Mouse (Mus musculus): Measurements from ENCODE around the gene Gm9508. TPM values are rescaled to one million over a fixed set of nuclear protein-coding genes. Genes with fewer than 3 reads are reported as not detected.

The Gm9508 gene
- polyA plus RNA-seq, 1 experiment: not detected

DNA sequence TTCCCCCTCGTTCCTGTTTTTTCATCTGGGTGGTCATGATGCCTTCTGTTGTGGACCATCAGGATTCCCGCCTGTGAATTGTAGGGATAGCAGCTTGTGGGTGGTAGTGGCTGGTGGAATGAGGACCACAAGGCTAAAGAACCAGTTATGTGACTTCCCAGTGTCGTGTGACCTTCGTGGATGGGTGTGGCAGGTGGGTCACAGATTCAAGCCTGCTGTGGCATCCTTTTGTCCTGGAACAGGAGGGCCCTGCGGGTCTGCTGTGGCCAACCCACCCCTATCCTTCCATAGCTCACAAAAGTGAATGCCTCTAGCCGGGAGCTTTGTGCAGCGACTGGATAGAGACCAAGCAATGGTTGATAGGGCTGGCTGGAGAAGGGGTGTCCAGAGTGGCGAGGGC is 49.1 kb downstream of the Gm9508 start:
- Histone ChIP-seq H3K36me3 (ENCODE audit: control insufficient read depth) (peaks cover 44% of the 10 kb centered on the region), H3K4me1 (ENCODE audit: control insufficient read depth) (no peaks in the 10 kb centered on the region), H3K27me3 (ENCODE audit: control insufficient read depth) (no peaks in the 10 kb centered on the region), H3K4me3 (replicated peaks) (no peak overlapping the region), H3K9me3 (ENCODE audit: control insufficient read depth, low read length) (no peaks in the 10 kb centered on the region)
- TF ChIP-seq GATA1 (IDR thresholded peaks at IDR 0.05; ENCODE audit: low read length) (no peak), TAL1 (IDR thresholded peaks at IDR 0.05; ENCODE audit: low read length) (no peak)

GRCm38 (mm10) chr10:77647461-77647860 is 49.6 kb downstream of the Gm9508 start:
- no peaks in the 10 kb centered on the region for H3K9me3 ChIP-seq (ENCODE audit: control insufficient read depth, low read length)
- TF ChIP-seq TAL1 (IDR thresholded peaks at IDR 0.05; ENCODE audit: low read length) (no peak), GATA1 (IDR thresholded peaks at IDR 0.05; ENCODE audit: low read length) (no peak)
- no peaks in the 10 kb centered on the region for H3K27me3 ChIP-seq (ENCODE audit: control insufficient read depth)
- peaks cover 46% of the 10 kb centered on the region for H3K36me3 ChIP-seq (ENCODE audit: control insufficient read depth)
- H3K4me3 ChIP-seq (replicated peaks): no peak overlapping the region
- no peaks in the 10 kb centered on the region for H3K4me1 ChIP-seq (ENCODE audit: control insufficient read depth)

Other genes with a start within 250 kb of the Gm9508 start
- 7.2 and 8.8 TPM in 2 replicates for gene Fam207a, start 181.4 kb downstream of the Gm9508 start, polyA plus RNA-seq (2012)
- 0.14 and 0.23 TPM in 2 replicates for gene Itgb2, start 167.0 kb downstream of the Gm9508 start, polyA plus RNA-seq (2012)
- 7.2 and 9.7 TPM in 2 replicates for gene Pttg1ip, start 115.5 kb downstream of the Gm9508 start, polyA plus RNA-seq (2012)
- 3.1 and 3.3 TPM in 2 replicates for gene Sumo3, start 91.1 kb downstream of the Gm9508 start, polyA plus RNA-seq (2012)
- gene Gm49325, start 91.0 kb downstream of the Gm9508 start, polyA plus RNA-seq (2012): not detected in 2 replicates
- 2.6 and 2.9 TPM in 2 replicates for gene Ube2g2, start 75.0 kb downstream of the Gm9508 start, polyA plus RNA-seq (2012)
- not detected in 2 replicates for gene Tspear, start 10.7 kb downstream of the Gm9508 start, polyA plus RNA-seq (2012)
- gene Gm19402, start 6.5 kb downstream of the Gm9508 start, polyA plus RNA-seq (2012): not detected in 2 replicates
- gene Gm10272, start 9.4 kb upstream of the Gm9508 start, polyA plus RNA-seq (2012): not detected in 2 replicates
- not detected in 2 replicates for gene Gm10024, start 14.2 kb upstream of the Gm9508 start, polyA plus RNA-seq (2012)
- not detected in 2 replicates for gene Gm10142, start 18.6 kb upstream of the Gm9508 start, polyA plus RNA-seq (2012)
- not detected in 2 replicates for gene Krtap12-1, start 23.4 kb upstream of the Gm9508 start, polyA plus RNA-seq (2012)
- not detected in 2 replicates for gene Gm10100, start 29.3 kb upstream of the Gm9508 start, polyA plus RNA-seq (2012)
- not detected in 2 replicates for gene Gm18596, start 45.4 kb upstream of the Gm9508 start, polyA plus RNA-seq (2012)
- not detected in 2 replicates for gene Gm9736, start 54.1 kb upstream of the Gm9508 start, polyA plus RNA-seq (2012)
- not detected in 2 replicates for gene Gm3233, start 62.4 kb upstream of the Gm9508 start, polyA plus RNA-seq (2012)
- not detected in 2 replicates for gene Gm3238, start 74.1 kb upstream of the Gm9508 start, polyA plus RNA-seq (2012)
- not detected in 2 replicates for gene Gm7138, start 79.7 kb upstream of the Gm9508 start, polyA plus RNA-seq (2012)
- not detected in 2 replicates for gene Gm3250, start 85.3 kb upstream of the Gm9508 start, polyA plus RNA-seq (2012)
- not detected in 2 replicates for gene Gm7137, start 91.0 kb upstream of the Gm9508 start, polyA plus RNA-seq (2012)
- not detected in 2 replicates for gene Gm9639, start 97.8 kb upstream of the Gm9508 start, polyA plus RNA-seq (2012)
- gene Gm19668, start 101.9 kb upstream of the Gm9508 start, polyA plus RNA-seq (2012): not detected in 2 replicates
- not detected in 2 replicates for gene Gm9507, start 114.6 kb upstream of the Gm9508 start, polyA plus RNA-seq (2012)
- gene Gm2696, start 117.4 kb upstream of the Gm9508 start, polyA plus RNA-seq (2012): not detected in 2 replicates
- gene Krtap10-4, start 129.9 kb upstream of the Gm9508 start, polyA plus RNA-seq (2012): not detected in 2 replicates
- gene Krtap10-10, start 138.7 kb upstream of the Gm9508 start, polyA plus RNA-seq (2012): 0.04 TPM in 1 of 2 replicates, not detected in the other
- gene Gm36176, start 149.6 kb upstream of the Gm9508 start, polyA plus RNA-seq (2012): not detected in 2 replicates
- not detected in 2 replicates for gene Gm10318, start 155.6 kb upstream of the Gm9508 start, polyA plus RNA-seq (2012)
- gene Gm3285, start 164.7 kb upstream of the Gm9508 start, polyA plus RNA-seq (2012): not detected in 2 replicates
- 0.01 TPM in 1 of 2 replicates, not detected in the other for gene Lrrc3, start 205.3 kb upstream of the Gm9508 start, polyA plus RNA-seq (2012)